Mouse (Mus musculus) layer of hippocampus, adult 9-10 months (tissue): ENCODE results near the gene Arfgap3.
"Not testable (repeated sequence)": the region's sequence is repeated elsewhere in the genome, so short reads cannot be mapped to it uniquely, and the experiment has no call there.

ENCODE experiments used
- DNase-seq: peaks from one replicate; pipeline ENCODE4 v3.0.0; 2022; ENCODE audit warnings: low spot score

Arfgap3 gene

DNA sequence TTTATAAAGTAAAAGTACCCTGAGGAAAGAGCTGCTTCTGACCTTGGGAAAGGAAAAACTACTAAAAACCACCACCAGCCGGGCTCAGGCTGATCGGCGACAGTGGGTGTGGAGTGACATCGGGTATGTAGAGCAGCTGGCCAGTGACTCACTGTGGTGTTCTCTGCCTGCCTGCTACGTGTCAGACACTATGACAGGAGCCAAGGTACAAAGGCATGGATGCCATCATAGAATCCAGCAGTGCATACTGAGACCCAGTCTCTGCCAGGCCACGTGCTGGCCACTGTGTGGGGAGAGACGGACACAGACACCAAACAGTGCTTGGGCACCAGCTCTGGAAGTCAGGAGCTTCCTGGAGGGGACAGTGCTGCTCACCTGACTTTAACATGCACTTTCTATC lies 5.1 kb downstream of the Arfgap3 start:
- DNase-seq = no peak

DNA sequence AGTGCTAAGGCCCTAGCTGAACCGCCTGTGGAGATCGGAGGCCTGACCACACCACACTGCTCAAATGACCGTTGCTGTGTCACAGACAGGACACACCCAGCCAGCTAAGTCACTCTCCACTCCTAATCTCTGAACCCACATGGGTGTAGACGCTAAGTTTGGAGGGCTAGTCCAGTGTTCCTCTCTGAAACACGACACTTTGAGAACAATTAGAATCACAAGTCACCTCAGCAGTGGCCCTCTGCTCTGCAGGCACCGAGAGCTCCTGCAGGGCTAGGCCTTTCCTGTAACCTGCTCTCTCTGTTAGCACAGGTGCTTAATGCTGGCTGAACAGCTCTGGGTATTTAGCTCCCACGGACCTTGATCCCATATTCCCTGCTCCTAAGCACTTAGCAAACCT lies 5.9 kb downstream of the Arfgap3 start:
- no peak for DNase-seq

DNA sequence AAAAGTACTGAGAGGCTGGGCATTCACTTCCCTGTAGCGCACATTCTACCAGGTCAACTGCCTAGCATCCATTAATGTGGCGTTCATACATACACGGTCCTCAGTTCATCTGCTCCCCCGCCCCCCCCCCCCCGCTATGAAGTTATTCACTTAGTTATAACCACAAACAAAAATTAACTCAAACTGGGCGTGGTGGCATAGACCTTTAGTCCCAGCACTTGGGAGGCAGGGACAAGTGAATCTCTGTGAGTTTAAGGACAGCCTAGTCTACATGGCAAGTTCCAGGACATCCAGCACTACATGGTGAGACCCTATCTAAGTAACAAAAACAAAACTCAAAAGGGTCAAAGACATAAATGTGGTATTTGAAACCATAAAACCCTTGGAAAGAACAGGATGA lies 11.1 kb downstream of the Arfgap3 start:
- no peak for DNase-seq

DNA sequence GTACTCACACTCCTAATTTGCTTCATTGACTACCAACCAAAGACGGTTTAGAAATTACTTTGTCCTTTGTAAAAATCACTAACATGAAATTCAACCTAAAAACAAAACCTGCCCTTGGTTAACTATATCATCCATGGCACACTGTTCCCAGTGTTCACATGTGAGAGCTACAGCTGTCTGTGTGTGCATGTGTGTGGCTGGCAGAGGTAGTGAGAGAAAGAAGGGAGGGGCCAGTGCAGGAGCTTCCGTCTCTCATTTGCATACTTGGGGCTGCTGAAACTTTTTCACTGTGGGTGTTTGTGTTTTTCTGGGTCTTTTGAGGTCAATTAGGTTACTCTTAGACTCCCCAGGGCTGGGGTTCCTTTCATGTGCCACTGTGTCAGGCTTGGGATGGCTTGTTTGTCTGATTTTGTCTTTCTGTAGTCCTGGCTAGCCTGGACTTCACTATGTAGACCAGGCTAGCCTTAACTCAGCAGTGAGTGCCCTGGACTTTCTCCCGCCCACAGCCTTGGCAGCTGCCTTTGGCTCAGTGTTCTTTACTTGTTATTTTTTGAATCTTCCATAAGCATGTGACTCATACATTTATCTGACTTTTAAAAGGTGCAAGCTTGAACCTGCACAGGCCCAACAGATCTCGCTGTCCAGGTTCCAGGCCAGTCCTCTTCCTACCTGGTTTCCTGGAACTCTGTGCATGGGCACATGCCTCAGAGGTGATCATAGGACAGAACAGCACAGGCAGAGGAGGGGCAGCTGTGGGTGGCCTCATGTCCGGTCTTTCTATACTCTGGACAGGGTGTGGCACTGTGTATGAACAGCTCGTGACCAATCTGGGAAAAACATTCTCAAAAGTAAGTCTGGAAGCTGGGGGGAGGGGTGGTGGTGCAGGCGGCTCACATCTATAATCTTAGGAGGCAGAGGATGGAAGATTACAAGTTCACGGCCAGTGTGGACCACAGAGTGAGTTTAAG lies 11.9 kb downstream of the Arfgap3 start:
- DNase-seq = no peak

DNA sequence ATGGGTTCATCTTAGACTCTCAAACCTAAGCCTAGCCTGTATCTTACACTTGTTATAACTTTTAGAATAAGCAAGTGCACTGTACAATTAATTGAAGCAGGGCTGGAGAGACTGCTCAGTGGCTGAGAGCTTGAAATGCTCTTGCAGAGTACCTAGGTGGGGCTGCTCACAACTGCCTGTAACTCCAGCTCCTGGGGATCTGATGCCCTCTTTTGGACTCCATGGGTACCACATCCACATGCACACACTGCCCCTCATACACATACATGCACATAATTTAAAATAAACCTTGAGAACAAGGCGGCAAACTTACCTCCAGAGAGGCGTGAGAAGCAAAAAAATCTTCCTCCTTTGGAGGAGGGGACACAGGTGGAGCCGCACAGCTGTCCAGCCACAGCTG lies 17.7 kb downstream of the Arfgap3 start:
- DNase-seq = no peak

DNA sequence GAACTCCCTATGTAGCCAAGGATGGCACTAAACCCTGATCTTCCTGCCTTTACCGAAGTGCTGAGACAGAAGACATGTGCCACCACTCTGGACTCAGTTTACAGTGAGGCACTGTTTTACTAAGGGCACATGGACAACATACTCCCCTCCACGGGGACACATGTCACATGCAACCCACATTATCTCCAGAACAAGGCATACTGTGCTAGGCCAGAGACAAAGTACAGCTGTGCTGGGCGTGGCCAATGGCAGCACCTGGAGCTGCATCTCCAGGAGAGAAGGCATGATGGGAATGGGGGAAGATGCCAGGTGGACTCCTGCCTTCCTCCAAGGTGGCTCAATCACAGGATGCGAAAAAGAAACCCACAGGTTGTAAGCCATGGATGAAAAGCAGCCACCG lies 21.1 kb downstream of the Arfgap3 start:
- no peak for DNase-seq

DNA sequence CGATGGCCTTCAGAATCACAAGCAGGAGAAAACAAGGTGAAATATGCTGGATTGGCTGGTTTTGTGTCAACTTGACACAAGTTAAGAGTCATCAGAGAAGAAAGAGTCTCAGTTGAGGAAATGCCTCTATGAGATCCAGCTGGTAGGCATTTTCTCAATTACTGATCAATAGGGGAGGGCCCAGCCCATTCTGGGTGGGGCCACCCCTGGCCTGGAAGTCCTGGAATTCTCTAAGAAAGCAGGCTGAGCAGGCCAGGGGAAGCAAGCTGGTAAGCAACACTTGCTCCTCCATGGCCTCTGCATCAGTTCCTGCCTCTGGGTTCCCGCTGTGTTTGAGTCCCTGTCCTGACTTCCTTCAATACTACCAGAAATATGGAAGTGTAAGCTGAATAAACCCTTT lies 27.0 kb downstream of the Arfgap3 start:
- DNase-seq = no peak

DNA sequence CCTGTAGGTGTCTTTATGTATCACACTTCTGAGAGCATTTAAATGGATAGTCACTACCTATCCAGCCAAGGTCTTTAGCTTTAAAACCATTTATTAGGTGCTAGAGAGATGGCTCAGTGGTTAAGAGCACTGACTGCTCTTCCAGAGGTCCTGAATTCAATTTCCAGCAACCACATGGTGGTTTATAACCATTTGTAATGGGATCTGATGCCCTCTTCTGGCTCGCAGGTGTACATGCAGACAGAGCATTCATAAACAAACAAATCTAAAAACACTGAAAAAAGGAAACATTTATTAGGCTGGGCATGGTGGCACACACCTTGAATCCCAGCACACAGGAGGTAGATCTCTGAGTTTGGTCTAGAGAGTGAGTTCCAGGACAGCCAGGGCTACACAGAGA lies 35.1 kb downstream of the Arfgap3 start:
- DNase-seq = no peak

DNA sequence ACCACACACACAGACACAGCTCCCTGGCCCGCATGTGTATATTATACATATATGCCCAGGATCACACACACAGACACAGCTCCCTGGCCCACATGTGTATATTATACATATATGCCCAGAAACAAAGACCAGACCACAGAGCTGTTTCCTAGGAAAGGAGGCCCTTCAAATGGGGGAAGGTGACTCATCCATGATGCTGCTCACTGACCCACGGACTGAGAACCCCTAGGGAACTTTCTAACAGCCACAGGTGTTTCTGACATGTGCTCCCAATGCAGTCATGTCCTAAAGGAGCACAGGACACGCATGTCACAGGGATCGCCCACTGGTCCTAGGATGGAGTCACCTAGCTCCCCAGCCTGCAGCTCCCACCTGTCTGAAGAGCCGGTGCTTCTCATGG lies 40.2 kb downstream of the Arfgap3 start:
- no peak for DNase-seq

DNA sequence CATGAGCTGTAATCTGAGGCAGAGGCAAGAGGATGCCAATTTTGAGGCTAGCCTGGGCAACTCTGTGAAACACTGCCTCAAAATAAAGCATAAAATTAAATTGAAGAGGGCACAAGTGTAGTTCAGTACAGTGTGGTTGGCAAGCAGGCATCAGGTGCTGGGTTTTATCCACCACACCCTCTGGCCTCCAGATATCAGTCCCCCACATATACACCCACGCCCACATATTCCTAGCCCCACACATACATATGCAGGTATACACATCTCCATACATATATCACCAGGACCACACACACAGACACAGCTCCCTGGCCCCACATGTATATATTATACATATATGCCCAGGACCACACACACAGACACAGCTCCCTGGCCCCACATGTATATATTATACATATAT lies 41.3 kb downstream of the Arfgap3 start:
- DNase-seq = not testable (repeated sequence)

DNA sequence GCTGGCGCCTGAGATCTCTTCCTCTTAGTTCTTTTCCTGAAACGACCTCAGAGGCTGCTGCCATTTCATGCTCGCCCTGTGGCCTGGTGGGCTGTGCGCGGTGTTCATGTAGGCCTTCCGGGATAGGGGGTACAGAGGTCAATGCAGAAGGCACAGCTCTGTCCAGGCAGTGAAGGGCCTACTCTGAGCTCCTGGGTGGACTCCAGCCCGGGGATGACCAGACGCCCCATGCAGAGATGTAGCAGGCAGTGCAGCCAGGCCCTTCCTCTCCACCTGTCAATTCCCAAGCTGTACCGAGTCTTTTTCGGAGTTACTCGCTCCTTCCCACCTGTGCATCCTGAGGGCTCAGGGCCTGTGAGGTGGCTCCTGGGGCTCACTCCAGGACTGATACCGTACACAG lies 43.9 kb downstream of the Arfgap3 start:
- DNase-seq = no peak

DNA sequence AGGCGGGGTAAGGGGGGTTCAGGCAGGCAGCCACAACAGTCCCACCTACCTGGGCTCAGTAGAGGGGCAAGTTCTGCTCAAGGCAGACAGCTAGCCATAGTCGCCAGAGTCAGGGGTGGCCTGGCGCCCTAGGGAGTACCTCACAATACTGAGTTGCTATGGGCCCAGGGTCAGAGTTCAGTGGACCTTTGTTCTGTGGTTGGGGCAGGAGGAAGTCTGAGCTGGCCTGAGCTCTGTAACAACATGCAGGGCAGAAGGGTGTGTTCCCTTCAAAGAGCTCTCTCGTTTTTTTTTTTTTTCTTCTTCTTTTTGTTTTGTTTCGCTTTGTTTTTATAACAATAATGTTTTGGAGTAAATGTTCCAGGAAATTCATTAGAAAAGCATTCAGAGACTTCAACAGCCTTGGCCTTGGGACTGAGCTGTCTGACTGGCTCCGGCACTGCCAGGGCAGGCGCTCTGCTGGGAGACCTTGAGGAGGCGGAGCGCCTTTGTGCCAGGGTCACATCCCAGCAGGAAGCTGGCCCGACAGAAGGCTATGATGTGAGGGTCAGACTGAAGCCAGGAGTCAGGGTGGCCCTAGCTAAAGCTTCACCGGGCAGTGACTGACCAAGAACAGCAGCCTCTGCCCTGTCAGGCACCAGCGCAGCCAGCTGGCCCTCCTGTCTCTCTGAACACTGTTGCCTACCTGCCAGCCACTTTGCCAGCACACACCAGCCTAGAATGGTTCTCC lies 44.7 kb downstream of the Arfgap3 start:
- no peak for DNase-seq

DNA sequence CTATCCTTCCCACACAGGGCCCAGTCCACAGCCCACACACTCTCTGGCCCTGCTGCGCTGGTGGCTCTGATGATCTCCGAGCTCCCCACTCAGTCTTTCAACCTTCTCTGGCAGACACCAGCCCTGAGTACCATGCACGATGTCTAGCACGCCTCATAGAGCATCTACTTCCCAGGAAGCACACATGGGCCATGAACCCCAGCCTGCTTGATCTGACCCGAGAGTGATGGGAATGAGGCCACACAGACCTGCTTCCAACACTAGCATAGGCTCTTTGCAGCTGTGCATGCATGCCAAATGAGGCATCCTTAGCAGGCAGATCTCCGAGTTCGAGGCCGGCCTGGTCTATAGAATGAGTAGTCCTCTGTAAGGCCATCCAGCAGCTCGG lies 45.2 kb downstream of the Arfgap3 start:
- DNase-seq = no peak

DNA sequence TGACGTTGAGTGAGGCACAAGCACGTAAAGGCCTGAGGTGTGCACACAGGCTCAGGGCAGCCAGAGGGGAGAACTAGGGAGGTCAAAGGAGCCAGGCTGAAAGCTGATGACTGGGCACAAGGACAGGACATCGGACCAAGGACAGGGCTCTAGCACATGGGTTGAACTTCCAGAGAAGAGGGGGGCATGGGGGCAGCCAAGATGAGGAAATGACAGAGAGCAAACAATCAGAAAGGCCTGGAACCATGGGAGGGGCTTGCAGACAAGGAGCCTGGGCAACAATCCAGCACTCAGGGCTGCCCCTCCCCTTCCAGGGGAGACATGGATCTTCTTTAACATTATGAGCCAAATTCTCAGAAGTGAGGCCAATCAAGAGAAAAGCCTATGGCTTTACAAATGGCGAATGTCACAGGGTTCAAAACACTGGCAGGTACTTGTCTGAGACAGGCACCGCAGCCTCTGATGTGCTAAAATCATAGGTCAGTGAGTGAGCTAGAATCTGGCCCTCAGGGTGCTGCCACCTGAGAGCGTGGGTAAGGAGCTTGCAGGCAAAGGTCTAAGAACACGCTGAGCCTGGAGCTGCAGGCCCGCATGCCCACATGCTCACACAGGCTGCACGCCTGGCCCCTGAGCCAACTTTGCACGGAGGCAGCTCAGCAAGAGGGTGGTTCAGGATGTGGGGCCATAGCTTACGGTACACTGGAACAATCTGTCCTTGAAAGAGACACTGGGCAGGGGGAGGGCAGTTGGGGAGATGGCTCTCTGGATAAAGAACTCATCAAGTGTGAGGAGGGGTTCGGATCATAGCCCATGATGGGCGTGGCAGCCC lies 46.2 kb downstream of the Arfgap3 start:
- DNase-seq = no peak

DNA sequence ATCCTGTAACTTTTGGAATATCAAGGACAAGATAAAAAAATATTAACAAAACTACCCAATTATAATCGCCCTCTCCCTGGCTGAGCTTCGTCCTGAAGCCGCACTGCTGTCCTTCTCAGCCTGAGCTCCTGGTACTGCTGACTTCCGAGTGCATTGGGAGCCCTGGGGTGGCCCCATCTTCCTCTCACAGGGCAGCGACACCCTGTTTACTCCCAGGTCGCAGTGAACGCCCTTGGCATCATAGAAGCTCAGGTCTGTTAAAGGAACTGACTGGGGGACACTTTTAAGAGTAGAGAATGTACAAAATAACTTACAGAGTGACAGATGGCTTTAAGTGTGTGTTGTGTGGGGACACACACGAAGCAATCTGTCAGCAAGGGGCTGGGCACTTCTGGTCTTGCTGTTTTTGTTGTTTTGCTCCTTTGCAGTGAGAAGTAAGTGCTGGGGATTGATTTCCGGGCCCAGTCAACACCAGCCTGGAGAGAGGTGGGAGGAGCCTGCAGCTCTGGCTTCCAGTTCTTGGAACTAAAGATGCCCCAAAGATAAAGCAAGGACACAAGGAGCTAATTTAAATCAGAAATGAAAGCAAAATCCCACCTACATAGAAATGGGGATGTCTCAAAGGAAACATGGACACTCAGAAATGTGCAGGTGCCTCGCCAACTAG lies 50.0 kb downstream of the Arfgap3 start:
- no peak for DNase-seq

DNA sequence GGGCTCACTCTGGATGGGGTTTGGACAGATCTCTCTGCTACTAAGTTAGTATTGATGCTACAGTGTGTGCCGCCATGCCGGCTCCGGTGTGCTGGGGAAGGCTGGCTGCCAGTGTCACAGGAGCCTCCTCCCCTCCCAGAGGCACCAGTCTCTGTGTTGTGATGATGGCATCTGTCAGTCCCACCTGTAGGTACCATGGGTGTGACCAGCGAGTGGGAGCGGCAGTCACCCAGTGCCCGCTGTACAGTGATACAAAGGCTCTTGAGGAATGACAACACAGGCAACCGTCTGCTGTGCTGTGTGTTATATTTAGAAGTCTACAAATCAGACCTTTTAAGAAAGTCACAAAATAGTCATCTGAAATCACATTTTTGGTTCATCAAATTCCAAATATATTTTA lies 50.6 kb downstream of the Arfgap3 start:
- DNase-seq = no peak

DNA sequence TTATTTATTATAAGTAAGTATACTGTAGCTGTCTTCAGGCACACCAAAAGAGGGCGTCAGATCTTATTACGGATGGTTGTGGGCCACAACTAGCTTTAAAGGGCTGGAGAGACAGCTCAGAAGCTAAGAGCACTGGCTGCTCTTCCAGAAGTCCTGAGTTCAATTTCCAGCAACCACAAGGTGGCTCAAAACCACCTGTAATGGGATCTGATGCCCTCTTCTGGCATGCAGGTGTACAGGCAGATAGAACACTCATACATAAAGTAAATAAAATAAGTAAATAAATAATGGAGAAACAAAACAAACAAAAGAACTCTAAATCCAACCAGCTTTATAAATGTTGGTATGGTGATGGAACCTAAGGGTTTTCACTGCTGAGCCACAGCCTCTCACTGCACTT lies 51.2 kb downstream of the Arfgap3 start:
- DNase-seq = no peak

DNA sequence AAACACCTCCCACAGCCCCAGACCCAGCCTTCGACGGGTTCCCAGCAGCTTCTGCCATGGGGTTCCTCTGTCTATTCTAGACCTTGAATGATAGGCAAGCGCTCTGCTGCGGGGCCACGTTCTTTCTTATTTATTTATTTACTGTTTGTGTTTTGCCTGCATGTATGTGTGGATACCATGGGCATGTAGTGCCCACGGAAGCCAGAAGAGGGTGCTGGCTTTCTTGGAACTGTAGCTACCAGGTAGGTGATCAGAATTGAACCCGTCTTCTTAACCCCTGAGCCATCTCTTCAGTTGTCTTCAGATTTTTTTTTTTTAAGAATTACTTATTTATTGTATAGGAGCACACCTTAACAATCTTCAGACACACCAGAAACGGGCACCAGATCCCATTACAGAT lies 51.7 kb downstream of the Arfgap3 start:
- no peak for DNase-seq

DNA sequence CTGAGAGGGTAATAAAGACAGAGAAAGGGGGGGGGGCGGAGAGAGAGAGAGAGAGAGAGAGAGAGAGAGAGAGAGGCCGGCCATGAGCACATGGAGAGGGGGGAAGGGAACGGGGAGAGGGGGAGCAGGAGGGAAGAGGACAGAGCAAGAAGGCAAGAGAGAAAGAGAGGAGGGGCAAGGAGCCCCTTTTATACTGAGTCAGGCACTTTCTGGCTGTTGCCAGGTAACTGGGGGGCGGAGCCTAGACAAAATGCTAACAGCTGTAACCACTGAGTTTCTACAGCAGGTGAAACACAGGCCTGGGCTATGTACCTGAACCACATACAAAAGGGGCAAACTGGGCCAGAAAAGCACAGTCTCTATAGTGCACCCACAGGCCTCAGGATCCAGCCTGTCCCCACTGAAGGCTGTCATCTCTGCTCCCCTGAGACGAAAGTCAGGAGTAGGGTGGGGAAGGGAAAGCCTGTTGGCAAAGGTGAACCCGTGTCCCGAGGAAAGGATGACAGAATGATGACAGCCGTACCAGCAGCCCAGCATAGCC lies 53.2 kb downstream of the Arfgap3 start:
- DNase-seq = no peak

DNA sequence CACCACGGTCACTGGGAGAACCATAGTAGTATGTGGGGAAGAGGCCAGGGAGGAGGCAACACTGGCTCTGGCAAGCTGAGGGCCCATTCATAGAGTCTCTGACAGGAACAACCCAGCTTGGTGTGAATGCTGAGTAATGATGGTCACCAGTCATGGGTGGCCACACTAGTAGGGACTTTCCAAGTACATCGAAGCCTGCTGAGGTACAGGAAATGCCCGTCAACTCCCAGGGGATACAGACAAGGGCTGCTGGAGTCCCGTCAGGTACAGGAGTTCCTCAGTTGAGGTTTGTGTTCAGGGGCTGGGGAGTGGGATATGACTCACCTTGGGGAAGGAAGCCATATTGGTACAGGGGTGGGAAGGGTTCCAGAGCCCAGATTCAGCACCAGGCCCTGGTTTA lies 54.0 kb downstream of the Arfgap3 start:
- DNase-seq = no peak

DNA sequence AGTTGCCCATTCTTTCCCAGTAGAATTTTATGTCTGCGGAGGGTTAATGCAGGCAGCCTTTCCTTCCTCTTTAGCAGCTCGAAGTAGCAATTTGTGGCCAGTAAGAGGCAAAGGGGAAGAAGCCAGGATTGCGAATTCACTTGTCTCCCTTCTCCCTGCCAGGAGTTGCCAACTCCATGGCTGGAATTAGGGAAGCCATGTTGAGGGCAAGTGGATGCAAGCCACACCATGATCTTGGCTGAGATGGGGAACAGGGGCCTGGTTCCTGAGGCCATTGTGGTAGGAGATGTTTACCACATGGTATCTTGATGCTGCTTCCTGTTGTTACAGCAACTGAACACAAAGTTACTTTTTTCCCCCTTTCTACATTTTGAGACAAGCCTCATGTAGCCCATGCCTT lies 55.1 kb downstream of the Arfgap3 start:
- no peak for DNase-seq
